Mouse (Mus musculus): ENCODE results near the gene Olfr218. TPM values are rescaled to one million over a fixed set of nuclear protein-coding genes. Genes with fewer than 3 reads are reported as not detected.

Gene Olfr218
- polyA plus RNA-seq, 1 experiment from 2014 or later, result not detected

DNA sequence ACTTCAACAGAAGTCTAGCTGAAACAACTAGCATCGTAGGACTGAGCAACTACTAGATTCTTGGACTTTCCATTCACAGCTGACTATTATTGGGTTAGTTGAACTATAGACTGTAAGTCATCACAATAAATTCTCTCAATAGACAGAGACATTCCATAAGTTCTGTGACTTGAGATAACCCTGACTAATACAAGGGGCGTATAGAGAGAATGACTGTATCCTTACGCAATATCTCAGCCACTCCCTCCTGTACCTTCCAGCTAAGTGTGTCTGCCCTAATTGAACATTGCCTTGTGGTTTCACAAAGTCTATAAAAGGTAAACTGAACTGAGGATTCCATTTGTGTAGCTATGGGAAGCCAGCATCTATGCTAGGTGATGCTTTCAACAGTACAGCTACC lies 52.3 kb downstream of the Olfr218 start:
- no peaks in the 10 kb centered on the region for H3K27me3 ChIP-seq (ENCODE audit: control insufficient read depth, insufficient read depth, low read length)
- no peak overlapping the region for H3K9ac ChIP-seq (ENCODE audit: low read length)
- no peak overlapping the region for H3K4me3 ChIP-seq (ENCODE audit: low read depth, low read length)
- H3K4me2 ChIP-seq (ENCODE audit: low read depth), result no peak overlapping the region
- H3K36me3 ChIP-seq (ENCODE audit: control insufficient read depth, insufficient read depth, low read length), result no peaks in the 10 kb centered on the region
- H3K9me3 ChIP-seq (ENCODE audit: control insufficient read depth, low read length), result no peaks in the 10 kb centered on the region
- ATAC-seq (ENCODE audit: insufficient read depth, low FRiP score, low TSS enrichment) (no peak), DNase-seq (ENCODE audit: low spot score) (no peak)
- H3K27ac ChIP-seq (ENCODE audit: low read depth, low read length), result no peak overlapping the region
- no peaks in the 10 kb centered on the region for H3K4me1 ChIP-seq (ENCODE audit: control insufficient read depth, insufficient read depth, low read length)
- WGBS, result 94% methylated on average over 3 of the region's 3 CpGs

Other genes starting within 250 kb of the Olfr218 start
- gene Olfr16, start 247.4 kb upstream of the Olfr218 start, polyA plus RNA-seq (2014; fragmentation: Nextera tagmentation; extraction: Ambion mirVana), result not detected in 2 replicates
- gene Olfr1408, start 60.4 kb upstream of the Olfr218 start, polyA plus RNA-seq (2014; fragmentation: Nextera tagmentation; extraction: Ambion mirVana), result not detected in 2 replicates
- not detected in 2 replicates for gene Olfr1406, start 7.2 kb upstream of the Olfr218 start, polyA plus RNA-seq (2014; fragmentation: Nextera tagmentation; extraction: Ambion mirVana)
- gene Olfr1404, start 14.6 kb downstream of the Olfr218 start, polyA plus RNA-seq (2014; fragmentation: Nextera tagmentation; extraction: Ambion mirVana), result not detected in 2 replicates
- gene Fcer1a, start 29.4 kb downstream of the Olfr218 start, polyA plus RNA-seq (2014; fragmentation: Nextera tagmentation; extraction: Ambion mirVana), result not detected in 2 replicates
- gene Olfr418, start 68.2 kb downstream of the Olfr218 start, polyA plus RNA-seq (2014; fragmentation: Nextera tagmentation; extraction: Ambion mirVana), result not detected in 2 replicates
- gene Mptx2, start 80.0 kb downstream of the Olfr218 start, polyA plus RNA-seq (2014; fragmentation: Nextera tagmentation; extraction: Ambion mirVana), result not detected in 2 replicates
- 6.1 and 7.4 TPM in 2 replicates for gene Ackr1, start 135.9 kb downstream of the Olfr218 start, polyA plus RNA-seq (2014; fragmentation: Nextera tagmentation; extraction: Ambion mirVana)
- gene Aim2, start 153.1 kb downstream of the Olfr218 start, polyA plus RNA-seq (2014; fragmentation: Nextera tagmentation; extraction: Ambion mirVana), result 2.2 and 3.5 TPM in 2 replicates
- 40.1 and 42.4 TPM in 2 replicates for gene Cadm3, start 169.9 kb downstream of the Olfr218 start, polyA plus RNA-seq (2014; fragmentation: Nextera tagmentation; extraction: Ambion mirVana)